Mouse (Mus musculus): ENCODE data around the gene Sgta.

DNA sequence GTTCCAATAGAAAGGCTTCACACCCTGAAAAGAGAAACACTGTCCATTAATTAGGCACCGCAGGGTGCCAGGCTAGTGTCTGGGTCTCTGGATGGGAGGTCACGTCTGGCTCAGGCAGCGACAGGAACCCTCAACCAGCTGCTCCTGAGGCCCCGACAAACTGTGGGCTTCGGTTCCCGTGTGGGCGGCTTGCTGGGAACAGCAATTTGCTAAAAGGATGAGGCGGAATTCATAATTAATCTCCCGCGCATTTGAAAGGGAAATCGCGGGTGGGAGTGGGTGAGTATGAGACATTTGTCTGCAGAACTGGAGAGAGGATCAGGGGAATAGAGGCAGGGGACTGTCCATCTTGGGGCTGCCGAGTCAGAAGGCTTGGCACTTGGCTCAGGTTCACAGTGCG, 62.0 kb downstream of the Sgta start:
- TF ChIP-seq CTCF (IDR thresholded peaks at IDR 0.05; ENCODE audit: borderline replicate concordance, control insufficient read depth, extremely low read depth, insufficient read depth, low read length, poor library complexity) (no peak), POLR2A (IDR thresholded peaks at IDR 0.05; ENCODE audit: control insufficient read depth, extremely low read depth, insufficient read depth, low read length, poor library complexity) (no peak)
